Mouse (Mus musculus): ENCODE results near the gene Tbc1d22a.

The Tbc1d22a gene

GRCm38 (mm10) chr15:86234001-86234400, 19.7 kb downstream of the Tbc1d22a start:
- no peak for DNase-seq (ENCODE audit: extremely low read depth, low read depth, low spot score)

GRCm38 (mm10) chr15:86234517-86235441, 20.5 kb downstream of the Tbc1d22a start:
- DNase-seq (ENCODE audit: extremely low read depth, low read depth, low spot score) = no peak

GRCm38 (mm10) chr15:86236252-86236651, 22.0 kb downstream of the Tbc1d22a start:
- DNase-seq (ENCODE audit: extremely low read depth, low read depth, low spot score) = no peak

GRCm38 (mm10) chr15:86238076-86238475, 23.8 kb downstream of the Tbc1d22a start:
- no peak for DNase-seq (ENCODE audit: extremely low read depth, low read depth, low spot score)

GRCm38 (mm10) chr15:86239068-86239467, 24.8 kb downstream of the Tbc1d22a start:
- no peak for DNase-seq (ENCODE audit: extremely low read depth, low read depth, low spot score)

- DNase-seq (ENCODE audit: extremely low read depth, low read depth, low spot score) = no peak
Observed at GRCm38 (mm10) chr15:86239801-86240200, 25.5 kb downstream of the Tbc1d22a start.

- DNase-seq (ENCODE audit: extremely low read depth, low read depth, low spot score) = no peak
Observed at GRCm38 (mm10) chr15:86243708-86244107, 29.4 kb downstream of the Tbc1d22a start.

GRCm38 (mm10) chr15:86244380-86244779, 30.1 kb downstream of the Tbc1d22a start:
- DNase-seq (ENCODE audit: extremely low read depth, low read depth, low spot score) = no peak

- DNase-seq (ENCODE audit: extremely low read depth, low read depth, low spot score) = no peak
Observed at GRCm38 (mm10) chr15:86250269-86250668, 36.0 kb downstream of the Tbc1d22a start.

- no peak for DNase-seq (ENCODE audit: extremely low read depth, low read depth, low spot score)
Observed at GRCm38 (mm10) chr15:86252130-86252529, 37.9 kb downstream of the Tbc1d22a start.

- no peak for DNase-seq (ENCODE audit: extremely low read depth, low read depth, low spot score)
Observed at GRCm38 (mm10) chr15:86252684-86253083, 38.4 kb downstream of the Tbc1d22a start.

- DNase-seq (ENCODE audit: extremely low read depth, low read depth, low spot score) = no peak
Observed at GRCm38 (mm10) chr15:86253411-86253810, 39.2 kb downstream of the Tbc1d22a start.

- DNase-seq (ENCODE audit: extremely low read depth, low read depth, low spot score) = no peak
Observed at GRCm38 (mm10) chr15:86256201-86256600, 41.9 kb downstream of the Tbc1d22a start.

GRCm38 (mm10) chr15:86256728-86257179, 42.5 kb downstream of the Tbc1d22a start:
- DNase-seq (ENCODE audit: extremely low read depth, low read depth, low spot score) = no peak

- DNase-seq (ENCODE audit: extremely low read depth, low read depth, low spot score) = no peak
Observed at GRCm38 (mm10) chr15:86257916-86258685, 43.8 kb downstream of the Tbc1d22a start.

GRCm38 (mm10) chr15:86259233-86259632, 45.0 kb downstream of the Tbc1d22a start:
- DNase-seq (ENCODE audit: extremely low read depth, low read depth, low spot score) = no peak

- DNase-seq (ENCODE audit: extremely low read depth, low read depth, low spot score) = no peak
Observed at GRCm38 (mm10) chr15:86260111-86260510, 45.9 kb downstream of the Tbc1d22a start.

GRCm38 (mm10) chr15:86264389-86264788, 50.1 kb downstream of the Tbc1d22a start:
- DNase-seq (ENCODE audit: extremely low read depth, low read depth, low spot score) = no peak

- DNase-seq (ENCODE audit: extremely low read depth, low read depth, low spot score) = no peak
Observed at GRCm38 (mm10) chr15:86264803-86265202, 50.5 kb downstream of the Tbc1d22a start.

GRCm38 (mm10) chr15:86266975-86267374, 52.7 kb downstream of the Tbc1d22a start:
- DNase-seq (ENCODE audit: extremely low read depth, low read depth, low spot score) = no peak

GRCm38 (mm10) chr15:86268526-86268925, 54.3 kb downstream of the Tbc1d22a start:
- no peak for DNase-seq (ENCODE audit: extremely low read depth, low read depth, low spot score)

GRCm38 (mm10) chr15:86275754-86276153, 61.5 kb downstream of the Tbc1d22a start:
- no peak for DNase-seq (ENCODE audit: extremely low read depth, low read depth, low spot score)
